Mouse (Mus musculus) cerebellum, adult 2 months (tissue): ENCODE measurements at regions not wholly inside any gene's neighbourhood (a gene's known extent, or its start where the extent isn't known, plus 50 kb on each side); places are given as distances from the start of the nearest gene placed in this dataset.

ENCODE experiments used
- CTCF ChIP-seq: fragments of 200-500 bp; IDR thresholded peaks from 2 replicates; pipeline ENCODE4 v1.5.1; 2011; ENCODE audit warnings: low read depth, mild to moderate bottlenecking, control low read depth, low read length, moderate library complexity, borderline replicate concordance; ENCODE audit not compliant: insufficient read depth
- POLR2A ChIP-seq: fragments of 200-500 bp; IDR thresholded peaks from 2 replicates; pipeline ENCODE4 v1.6.1; 2011; ENCODE audit warnings: low read length, control low read depth, borderline replicate concordance; ENCODE audit not compliant: insufficient read depth

DNA sequence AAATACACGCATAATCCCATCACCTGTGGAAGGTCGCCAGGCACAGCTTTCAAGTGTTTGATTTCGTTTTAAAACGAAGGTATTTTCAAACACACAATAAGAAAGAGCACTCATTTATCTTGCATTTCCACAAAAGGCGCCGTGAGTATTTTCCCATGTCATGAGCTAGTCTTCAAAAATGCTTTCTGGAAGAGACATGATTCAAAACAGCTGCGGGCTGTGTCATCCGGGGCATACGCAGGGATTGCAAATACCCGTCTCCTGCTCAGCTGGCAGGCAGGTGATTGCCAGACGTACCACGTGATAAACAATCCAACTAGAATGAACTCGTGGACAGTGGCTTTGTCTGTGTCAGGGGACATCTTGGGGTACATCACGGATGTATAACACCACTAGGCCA is 66.5 kb upstream of the Zbtb40 start:
- TF ChIP-seq POLR2A = no peak
- no peak for TF ChIP-seq CTCF
